Mouse (Mus musculus): ENCODE results near the gene Apba3.

Gene Apba3

GRCm38 (mm10) chr10:81266211-81267105 is at the start of gene Apba3, which contains the start of gene Mrpl54:
Apba3 (plus strand) TSS chr10:81266960.
Mrpl54 (minus strand) TSS chr10:81266934.
- under 1% methylated on average over 48 of the region's 48 CpGs for WGBS

GRCm38 (mm10) chr10:81217267-81217666 is 49.5 kb upstream of the Apba3 start:
- 21% methylated on average over 1 of the region's 1 CpGs for WGBS

- WGBS, result 26% methylated on average over 7 of the region's 7 CpGs
Measured at GRCm38 (mm10) chr10:81217964-81218363, 48.8 kb upstream of the Apba3 start.

- 78% methylated on average over 5 of the region's 5 CpGs for WGBS
Measured at GRCm38 (mm10) chr10:81221402-81222015, 45.3 kb upstream of the Apba3 start.

- WGBS, result 70% methylated on average over 2 of the region's 2 CpGs
Measured at GRCm38 (mm10) chr10:81223731-81224130, 43.0 kb upstream of the Apba3 start.

- 5% methylated on average over 20 of the region's 20 CpGs for WGBS
Measured at GRCm38 (mm10) chr10:81229735-81230437, 36.9 kb upstream of the Apba3 start.

GRCm38 (mm10) chr10:81230438-81231332 is 36.1 kb upstream of the Apba3 start, which contains the start of gene Atcay:
Atcay (minus strand) TSS chr10:81230833.
- 4% methylated on average over 27 of the region's 27 CpGs for WGBS

GRCm38 (mm10) chr10:81231436-81231835 is 35.3 kb upstream of the Apba3 start:
- WGBS, result 32% methylated on average over 7 of the region's 7 CpGs

- WGBS, result 8% methylated on average over 29 of the region's 29 CpGs
Measured at GRCm38 (mm10) chr10:81232580-81233225, 34.1 kb upstream of the Apba3 start, which contains the start of gene Zfr2. Zfr2 (plus strand) TSS chr10:81233155.

- 3% methylated on average over 28 of the region's 28 CpGs for WGBS
Measured at GRCm38 (mm10) chr10:81233226-81233585, 33.6 kb upstream of the Apba3 start.

GRCm38 (mm10) chr10:81234206-81234605 is 32.6 kb upstream of the Apba3 start:
- 71% methylated on average over 6 of the region's 6 CpGs for WGBS

GRCm38 (mm10) chr10:81236471-81237268 is 30.1 kb upstream of the Apba3 start:
- 87% methylated on average over 12 of the region's 12 CpGs for WGBS

- 58% methylated on average over 2 of the region's 2 CpGs for WGBS
Measured at GRCm38 (mm10) chr10:81238618-81239017, 28.1 kb upstream of the Apba3 start.

GRCm38 (mm10) chr10:81240876-81241275 is 25.9 kb upstream of the Apba3 start:
- 16% methylated on average over 13 of the region's 13 CpGs for WGBS

- 87% methylated on average over 16 of the region's 16 CpGs for WGBS
Measured at GRCm38 (mm10) chr10:81242021-81242420, 24.7 kb upstream of the Apba3 start.

- WGBS, result 84% methylated on average over 4 of the region's 4 CpGs
Measured at GRCm38 (mm10) chr10:81244146-81244545, 22.6 kb upstream of the Apba3 start.

GRCm38 (mm10) chr10:81244595-81244994 is 22.2 kb upstream of the Apba3 start:
- 7% methylated on average over 17 of the region's 17 CpGs for WGBS

GRCm38 (mm10) chr10:81245166-81245565 is 21.6 kb upstream of the Apba3 start:
- WGBS, result 72% methylated on average over 6 of the region's 6 CpGs

GRCm38 (mm10) chr10:81247804-81248203 is 19.0 kb upstream of the Apba3 start:
- 95% methylated on average over 2 of the region's 2 CpGs for WGBS

- WGBS, result 87% methylated on average over 8 of the region's 8 CpGs
Measured at GRCm38 (mm10) chr10:81249442-81249841, 17.3 kb upstream of the Apba3 start.

All from cerebral cortex, adult 2 months (tissue).